Mouse (Mus musculus) embryonic facial prominence, embryonic 14.5 days (tissue): ENCODE measurements around the gene Steap4. TPM values are rescaled to one million over a fixed set of nuclear protein-coding genes. Genes with fewer than 3 reads are reported as not detected.
A peak's percentile ranks its signal among the peaks of the same experiment; 100 is the strongest.
"Not testable (repeated sequence)": the region's sequence is repeated elsewhere in the genome, so short reads cannot be mapped to it uniquely, and the experiment has no call there.

Experiments
- ATAC-seq: fragments of 200-750 bp; cut with Nextera tagmentation; 2 replicates; pipeline ENCODE4 v1.8.0; 2017; ENCODE audit warnings: low read depth, moderate number of reproducible peaks, moderate TSS enrichment
- DNase-seq: peaks from one replicate; pipeline ENCODE4 v3.0.0-alpha.2; 2015; ENCODE audit warnings: low spot score
- H3K27ac ChIP-seq: fragments of 300-500 bp; sonication (generic); replicated peaks from 2 replicates; pipeline ENCODE4 v1.5.1; 2014; ENCODE audit warnings: low read depth, mild to moderate bottlenecking, low read length, moderate library complexity
- H3K27me3 ChIP-seq: fragments of 300-500 bp; sonication (generic); replicated peaks from 2 replicates; pipeline ENCODE4 v1.6.1; 2014; ENCODE audit warnings: low read length; ENCODE audit not compliant: control insufficient read depth, insufficient read depth
- H3K36me3 ChIP-seq: fragments of 300-500 bp; sonication (generic); 2 replicates; pipeline ENCODE4 v1.6.1; 2014; ENCODE audit warnings: low read length, mixed read lengths; ENCODE audit not compliant: control insufficient read depth, insufficient read depth
- H3K4me1 ChIP-seq: fragments of 300-500 bp; sonication (generic); 2 replicates; pipeline ENCODE4 v1.6.1; 2014; ENCODE audit warnings: antibody characterized with exemption, low read length; ENCODE audit not compliant: control insufficient read depth, insufficient read depth
- H3K4me2 ChIP-seq: fragments of 300-500 bp; sonication (generic); 2 replicates; pipeline ENCODE4 v1.6.1; 2014; ENCODE audit warnings: low read depth, mild to moderate bottlenecking, low read length, moderate library complexity, mixed read lengths
- H3K4me3 ChIP-seq: fragments of 300-500 bp; sonication (generic); 2 replicates; pipeline ENCODE4 v1.5.1; 2014; ENCODE audit warnings: low read depth, mild to moderate bottlenecking, low read length
- H3K9ac ChIP-seq: fragments of 300-500 bp; sonication (generic); 2 replicates; pipeline ENCODE4 v1.6.1; 2014; ENCODE audit warnings: low read depth, mild to moderate bottlenecking, low read length, moderate library complexity, mixed read lengths
- H3K9me3 ChIP-seq: fragments of 300-500 bp; sonication (generic); 2 replicates; pipeline ENCODE4 v1.6.1; 2016; ENCODE audit warnings: low read length; ENCODE audit not compliant: control insufficient read depth
- WGBS: fragments of 180-500 bp; shearing (Covaris S2); extraction: QIAGEN DNeasy Blood & Tissue Kit; methylation state at CpG from one replicate; pipeline ENCODE4 v1.1.7; 2014; 5-methylcytosine and 5-hydroxymethylcytosine counted together
- polyA plus RNA-seq: library from polyadenylated mRNA; unstranded; fragments of >200 nt; fragmentation: Nextera tagmentation; extraction: Ambion mirVana; gene quantifications from 2 replicates; pipeline ENCODE4 v1.2.1, GENCODE M21; 2014

The Steap4 gene
- polyA plus RNA-seq, 1 experiment from 2014 or later, result 6.2 TPM

- not testable (repeated sequence) for H3K36me3 ChIP-seq, H3K4me3 ChIP-seq, H3K4me2 ChIP-seq, H3K27ac ChIP-seq, H3K27me3 ChIP-seq, ATAC-seq, H3K4me1 ChIP-seq, H3K9ac ChIP-seq, H3K9me3 ChIP-seq, DNase-seq
- WGBS, result 48% methylated on average over 11 of the region's 11 CpGs
These were observed 26.8 kb upstream of the Steap4 start for GRCm38 (mm10) chr5:7933495-7933894.

GRCm38 (mm10) chr5:7933933-7934675, 26.2 kb upstream of the Steap4 start:
- H3K4me2 ChIP-seq, result no peak overlapping the region
- DNase-seq (peak; percentile 85), ATAC-seq (peak; percentile 60; the same call in 1 of the 2 replicates)
- no peaks in the 10 kb centered on the region for H3K4me1 ChIP-seq
- 39% methylated on average over 2 of the region's 2 CpGs for WGBS
- no peaks in the 10 kb centered on the region for H3K27me3 ChIP-seq
- H3K9ac ChIP-seq, result no peak overlapping the region
- no peak overlapping the region for H3K4me3 ChIP-seq
- H3K9me3 ChIP-seq, result no peaks in the 10 kb centered on the region
- H3K36me3 ChIP-seq, result no peaks in the 10 kb centered on the region
- 0 out of 2 replicates have a peak overlapping the region, but pooled peaks have one; percentile 22 for H3K27ac ChIP-seq

- H3K36me3 ChIP-seq, result no peaks in the 10 kb centered on the region
- no peaks in the 10 kb centered on the region for H3K27me3 ChIP-seq
- no peak overlapping the region for H3K9ac ChIP-seq
- ATAC-seq (no peak), DNase-seq (no peak)
- WGBS, result 79% methylated on average over 2 of the region's 2 CpGs
- H3K27ac ChIP-seq, result no peak overlapping the region
- H3K4me3 ChIP-seq, result no peak overlapping the region
- H3K4me1 ChIP-seq, result no peaks in the 10 kb centered on the region
- no peaks in the 10 kb centered on the region for H3K9me3 ChIP-seq
- H3K4me2 ChIP-seq, result no peak overlapping the region
These were observed 5.4 kb upstream of the Steap4 start for GRCm38 (mm10) chr5:7954838-7955237.

DNA sequence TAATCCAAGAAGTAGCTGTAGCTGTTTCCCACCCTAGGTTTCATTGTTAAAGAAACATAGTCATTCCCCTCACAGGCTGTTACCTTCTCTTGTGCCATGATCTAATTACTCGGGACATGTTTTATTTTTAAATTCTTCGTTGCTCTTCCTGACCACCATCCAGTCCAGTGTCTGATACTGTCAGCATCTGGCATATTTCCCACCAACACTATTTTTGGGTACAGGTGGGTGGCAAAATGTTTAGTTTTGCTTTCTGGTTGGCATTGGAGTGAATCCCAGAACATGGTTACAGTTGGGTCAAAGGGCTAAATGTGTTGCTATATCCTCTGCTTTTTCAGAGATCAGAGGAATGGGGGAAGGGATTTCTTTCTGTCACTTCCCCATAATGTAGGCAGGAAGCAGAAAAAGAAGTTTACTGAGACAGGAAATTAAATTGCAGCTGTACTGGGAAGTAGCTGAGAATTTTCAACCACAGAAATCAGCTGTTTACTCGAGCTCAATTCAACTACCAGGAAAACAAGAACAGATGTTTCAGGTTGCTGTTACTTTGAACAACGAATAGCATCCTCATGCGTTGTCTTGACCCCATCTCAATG, 4.8 kb upstream of the Steap4 start:
- H3K36me3 ChIP-seq, result no peaks in the 10 kb centered on the region
- no peaks in the 10 kb centered on the region for H3K9me3 ChIP-seq
- no peak for ATAC-seq
- DNase-seq, result no peak
- WGBS, result 47% methylated on average over 5 of the region's 5 CpGs
- H3K4me2 ChIP-seq, result no peak overlapping the region
- 0 out of 2 replicates have a peak, but pooled peaks cover 2% of the 10 kb centered on the region for H3K4me1 ChIP-seq
- 0 out of 2 replicates have a peak, but pooled peaks cover 3% of the 10 kb centered on the region for H3K27me3 ChIP-seq
- no peak overlapping the region for H3K4me3 ChIP-seq
- H3K27ac ChIP-seq, result no peak overlapping the region
- H3K9ac ChIP-seq, result no peak overlapping the region

- no peak overlapping the region for H3K9ac ChIP-seq
- H3K9me3 ChIP-seq, result no peaks in the 10 kb centered on the region
- H3K27me3 ChIP-seq, result 0 out of 2 replicates have a peak, but pooled peaks cover 4% of the 10 kb centered on the region
- H3K27ac ChIP-seq, result no peak overlapping the region
- DNase-seq (no peak), ATAC-seq (no peak)
- H3K4me2 ChIP-seq, result no peak overlapping the region
- 0 out of 2 replicates have a peak, but pooled peaks cover 3% of the 10 kb centered on the region for H3K4me1 ChIP-seq
- 91% methylated on average over 4 of the region's 4 CpGs for WGBS
- no peaks in the 10 kb centered on the region for H3K36me3 ChIP-seq
- no peak overlapping the region for H3K4me3 ChIP-seq
These were observed 2.2 kb upstream of the Steap4 start for GRCm38 (mm10) chr5:7958061-7958460.

DNA sequence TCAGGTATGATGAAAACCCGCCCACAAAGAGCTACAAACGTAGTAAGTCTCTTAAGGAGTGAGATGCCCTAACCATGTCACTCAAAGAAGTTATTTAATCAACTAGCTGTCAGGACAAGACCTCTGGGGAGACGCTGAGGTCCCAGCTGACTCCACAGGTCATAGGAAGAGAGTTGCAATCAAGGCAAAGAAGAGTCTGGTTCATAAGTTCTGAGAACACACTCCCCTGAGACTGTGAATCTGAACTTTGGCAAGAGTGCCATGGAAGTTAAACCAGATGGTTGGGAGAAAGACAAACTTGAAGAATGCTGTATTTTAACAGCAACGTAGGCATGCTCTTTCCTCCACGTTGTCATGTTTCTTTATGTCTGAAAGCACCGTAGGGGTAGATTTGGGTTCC, 971 bp upstream of the Steap4 start:
- Histone ChIP-seq H3K9ac (no peak overlapping the region), H3K36me3 (no peaks in the 10 kb centered on the region), H3K4me1 (0 out of 2 replicates have a peak, but pooled peaks cover 3% of the 10 kb centered on the region), H3K9me3 (no peaks in the 10 kb centered on the region), H3K27me3 (0 out of 2 replicates have a peak, but pooled peaks cover 4% of the 10 kb centered on the region), H3K4me3 (no peak overlapping the region), H3K4me2 (no peak overlapping the region), H3K27ac (no peak overlapping the region)
- no peak for ATAC-seq
- 73% methylated on average over 6 of the region's 6 CpGs for WGBS
- no peak for DNase-seq

DNA sequence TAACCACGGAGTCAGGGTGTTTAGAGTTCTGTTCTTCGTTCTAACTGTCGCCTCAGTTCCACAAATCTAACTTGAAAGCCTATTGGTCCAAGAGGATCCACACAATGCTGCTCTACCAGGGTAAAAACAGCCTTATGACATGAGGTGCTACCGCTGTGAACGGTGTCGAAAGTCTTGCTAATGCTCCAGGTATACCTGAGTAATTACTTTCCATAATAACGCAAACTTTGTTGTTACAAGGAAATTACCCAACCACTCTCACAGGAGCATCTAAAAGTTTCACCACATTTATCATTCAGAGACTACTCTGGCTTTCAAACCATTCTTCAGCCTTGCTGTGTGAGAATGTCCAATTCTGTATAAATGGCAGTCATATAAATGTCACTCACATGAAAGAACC, 856 bp downstream of the Steap4 start:
- no peak overlapping the region for H3K4me3 ChIP-seq
- H3K9ac ChIP-seq, result no peak overlapping the region
- no peak for DNase-seq
- WGBS, result 77% methylated on average over 7 of the region's 7 CpGs
- 0 out of 2 replicates have a peak, but pooled peaks cover 4% of the 10 kb centered on the region for H3K27me3 ChIP-seq
- H3K36me3 ChIP-seq, result no peaks in the 10 kb centered on the region
- H3K9me3 ChIP-seq, result no peaks in the 10 kb centered on the region
- no peak for ATAC-seq
- H3K4me2 ChIP-seq, result no peak overlapping the region
- 0 out of 2 replicates have a peak, but pooled peaks cover 3% of the 10 kb centered on the region for H3K4me1 ChIP-seq
- H3K27ac ChIP-seq, result no peak overlapping the region

DNA sequence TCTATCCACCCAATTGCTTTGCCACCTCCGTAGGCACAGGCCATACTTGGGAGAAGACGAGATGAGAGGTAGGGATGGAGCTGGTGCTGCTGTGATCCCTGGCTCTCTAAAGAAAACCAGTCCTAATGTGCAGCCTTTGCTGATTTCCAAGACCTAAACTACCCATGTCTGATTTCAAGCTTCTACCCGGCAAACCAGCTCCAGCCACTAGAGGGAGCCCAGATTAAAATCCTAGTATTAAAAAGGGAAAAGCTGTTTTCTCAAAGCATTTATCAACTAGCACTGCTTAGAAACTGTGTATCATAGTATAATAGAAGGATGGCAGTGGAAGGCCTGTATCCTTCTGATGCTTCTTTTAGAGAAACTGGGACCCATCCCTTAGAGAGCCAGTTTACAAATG, 5.0 kb downstream of the Steap4 start:
- 32% methylated on average over 3 of the region's 3 CpGs for WGBS

More for the DNA sequence above, 5.0 kb downstream of the Steap4 start:
- Histone ChIP-seq H3K4me2 (no peak overlapping the region), H3K36me3 (no peaks in the 10 kb centered on the region), H3K27me3 (0 out of 2 replicates have a peak, but pooled peaks cover 3% of the 10 kb centered on the region), H3K4me1 (0 out of 2 replicates have a peak, but pooled peaks cover 3% of the 10 kb centered on the region), H3K9me3 (no peaks in the 10 kb centered on the region), H3K9ac (no peak overlapping the region), H3K4me3 (no peak overlapping the region), H3K27ac (no peak overlapping the region)
- ATAC-seq (no peak), DNase-seq (peak; percentile 51)
